Comparison of ENCODE assay signal across 23 mouse cellular contexts in the genomic region with DNA sequence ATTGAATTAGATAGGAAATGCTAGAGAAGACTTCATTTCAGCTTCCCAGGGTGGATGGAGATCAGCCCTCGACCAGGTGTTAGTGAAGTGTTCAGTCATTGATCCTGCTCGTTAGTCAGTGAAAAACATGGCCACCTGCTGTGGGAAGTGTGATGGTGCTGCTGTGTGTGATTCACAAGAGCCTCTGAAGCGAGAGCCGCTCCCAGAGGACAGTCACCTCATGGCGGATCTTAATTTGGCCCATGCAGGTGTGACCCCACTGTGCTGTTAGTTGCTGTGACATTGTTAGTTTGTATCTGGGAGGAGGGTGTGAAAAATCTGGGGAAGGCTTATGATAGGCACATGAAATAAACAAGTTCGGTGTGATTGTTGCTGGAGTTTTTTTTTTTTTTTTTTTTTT. TPM values are rescaled to one million over a fixed set of nuclear protein-coding genes. Genes with fewer than 3 reads are reported as not detected.
DNase-seq lines count a peak whose midpoint lies in the region; ATAC-seq and TF ChIP-seq lines count a peak whose summit lies in the region.
"Had no signal": no experiment of that assay in that cellular context is flagged by ENCODE, and none has a peak within 500 bp of the region (broad histone marks: within the 10 kb centered on the region; RNA-seq: fewer than 3 reads in every experiment).

No protein-coding gene starts in this region.

- H3K4me3 ChIP-seq in thymus, adult 2 months (ENCODE audit: control insufficient read depth, insufficient read depth, low read length), result no peak overlapping the region
- H3K4me3 ChIP-seq: embryonic facial prominence, embryonic 12.5 days; heart, embryonic 10.5 days; hindbrain, embryonic 15.5 days; limb, embryonic 13.5 days; liver, embryonic 12.5 days; midbrain, embryonic 12.5 days had no signal

- H3K36me3 ChIP-seq in thymus, adult 2 months (ENCODE audit: control insufficient read depth, insufficient read depth, low read length), result no peaks in the 10 kb centered on the region
- H3K36me3 ChIP-seq: embryonic facial prominence, embryonic 12.5 days; heart, embryonic 10.5 days; hindbrain, embryonic 15.5 days; limb, embryonic 13.5 days; liver, embryonic 12.5 days; midbrain, embryonic 12.5 days had no signal

- ATAC-seq in frontal cortex, adult (ENCODE audit: low TSS enrichment), result 0 out of 2 replicates have a peak, but pooled peaks have one; percentile 27
- ATAC-seq: intestine, embryonic 16.5 days; liver, embryonic 12.5 days had no signal

- H3K27me3 ChIP-seq in thymus, adult 2 months (ENCODE audit: control insufficient read depth, insufficient read depth, low read length), result no peaks in the 10 kb centered on the region
- H3K27me3 ChIP-seq: embryonic facial prominence, embryonic 12.5 days; hindbrain, embryonic 15.5 days; liver, embryonic 12.5 days had no signal

- H3K27ac ChIP-seq in thymus, adult 2 months (ENCODE audit: control insufficient read depth, insufficient read depth, low read length), result no peak overlapping the region
- H3K27ac ChIP-seq: embryonic facial prominence, embryonic 12.5 days; heart, embryonic 10.5 days; hindbrain, embryonic 15.5 days; limb, embryonic 13.5 days; liver, embryonic 12.5 days; midbrain, embryonic 12.5 days had no signal

- H3K4me1 ChIP-seq in thymus, adult 2 months (replicated peaks; ENCODE audit: control insufficient read depth, insufficient read depth, low read length), result peaks cover 11% of the 10 kb centered on the region
- H3K4me1 ChIP-seq: embryonic facial prominence, embryonic 12.5 days; heart, embryonic 10.5 days; hindbrain, embryonic 15.5 days; limb, embryonic 13.5 days; liver, embryonic 12.5 days had no signal

- TF ChIP-seq POLR2A in thymus, adult 2 months (IDR thresholded peaks at IDR 0.05; ENCODE audit: control insufficient read depth, extremely low read depth, insufficient read depth, low read length, poor library complexity), result no peak
- TF ChIP-seq POLR2A in brain, embryonic 14.5 days (IDR thresholded peaks at IDR 0.05; ENCODE audit: borderline replicate concordance, extremely low read depth, insufficient read depth, insufficient read length, poor library complexity, severe bottlenecking), result no peak

- WGBS in thymus, adult 2 months, result 73% methylated on average over 6 of the region's 6 CpGs

- TF ChIP-seq CTCF in thymus, adult 2 months (IDR thresholded peaks at IDR 0.05; ENCODE audit: borderline replicate concordance, control insufficient read depth, extremely low read depth, insufficient read depth, low read length, poor library complexity), result no peak
- no peak for TF ChIP-seq CTCF in brain, embryonic 14.5 days (IDR thresholded peaks at IDR 0.05; ENCODE audit: borderline replicate concordance, extremely low read depth, insufficient read depth, insufficient read length)

- DNase-seq in frontal cortex, postnatal 14 days (ENCODE audit: low spot score in 2 of 2), result no peak
- DNase-seq in thymus, postnatal 14 days, result peak; percentile 44
- no peak for DNase-seq in thymus, adult 2 months
- peak; percentile 68 for DNase-seq in brain, embryonic 14.5 days (ENCODE audit: low read depth)
- DNase-seq in embryo, embryonic 9.5 days (ENCODE audit: extremely low spot score), result no peak
- no peak for DNase-seq in cerebellum, adult 9-10 months
- DNase-seq: adrenal gland, postnatal 36 days; cerebellum, adult 11 months; cerebellum, postnatal 10 days; kidney, adult 9 months; kidney, postnatal 25 days; lung, adult 2 months; lung, postnatal 14 days; right cerebral cortex, postnatal 25 days; spleen, adult 18-20 months had no signal

RNA-seq across cellular contexts. Expression of gene Rasgrp1, which starts 7.3 kb away (rescaled TPM):
- 131 and 145 TPM in 2 replicates for polyA plus RNA-seq in thymus, adult 2 months (2012; rRNA removed)
- 2.7 and 3.4 TPM in 2 replicates for polyA plus RNA-seq in brain, embryonic 14.5 days (2012; rRNA removed)

Comparison
In these comparisons a context has a peak if more than half of its experiments do, and no peak if none do; other contexts are left out.
1. DNase-seq: peak in thymus, postnatal 14 days (single experiment) and brain, embryonic 14.5 days (single experiment); none in frontal cortex, postnatal 14 days (0 of 2), thymus, adult 2 months (single experiment), embryo, embryonic 9.5 days (single experiment) and cerebellum, adult 9-10 months (single experiment).
2. RNA of gene Rasgrp1, which starts 7.3 kb away (polyA plus RNA-seq): 131 to 145 TPM in thymus, adult 2 months; 2.7 to 3.4 TPM in brain, embryonic 14.5 days; every median in the first group is over 10 times any median in the second.